Mouse (Mus musculus): Measurements from ENCODE around the gene Apoa1.

The Apoa1 gene

DNA sequence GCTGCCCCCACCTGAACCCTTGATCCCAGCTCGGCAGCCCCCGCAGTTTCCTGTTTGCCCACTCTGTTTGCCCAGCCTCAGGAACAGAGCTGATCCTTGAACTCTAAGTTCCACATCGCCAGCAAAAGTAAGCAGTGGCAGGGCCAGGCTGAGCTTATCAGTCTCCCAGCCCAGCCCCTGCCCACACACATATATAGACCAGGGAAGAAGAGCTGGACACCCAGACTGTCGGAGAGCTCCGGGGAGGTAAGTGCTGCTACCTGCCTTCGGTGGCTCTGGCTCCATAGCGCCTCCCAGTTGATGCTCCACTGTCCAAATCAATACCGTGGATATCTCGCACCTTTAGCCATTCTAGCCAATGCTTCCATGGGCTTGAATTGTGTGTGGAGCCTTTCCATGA, at the start of gene Apoa1:
Gene Apoa1, plus strand, starts transcription at position 90 of the 400 bp plus-strand sequence.
- no peak for DNase-seq

DNA sequence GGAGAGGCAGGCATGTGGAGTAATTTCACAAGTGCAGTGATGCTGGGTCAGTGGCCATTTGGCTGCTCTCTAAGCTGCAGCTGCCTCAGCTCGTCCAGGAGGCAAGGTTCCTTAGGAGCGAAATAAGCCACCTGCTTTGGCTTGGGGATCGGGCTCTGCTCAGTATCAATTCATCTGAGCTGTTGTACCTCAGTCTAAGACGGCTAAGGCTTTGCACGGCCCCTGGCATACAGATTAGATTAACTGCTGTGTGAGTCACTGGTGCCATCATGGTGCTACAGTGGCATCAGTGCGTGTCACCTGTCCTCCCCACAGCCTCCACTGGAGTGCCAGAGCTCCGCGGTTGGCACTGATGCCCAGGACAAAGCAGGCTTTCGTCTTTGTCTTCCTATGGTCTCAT, 49.8 kb upstream of the Apoa1 start:
- no peak for DNase-seq

DNA sequence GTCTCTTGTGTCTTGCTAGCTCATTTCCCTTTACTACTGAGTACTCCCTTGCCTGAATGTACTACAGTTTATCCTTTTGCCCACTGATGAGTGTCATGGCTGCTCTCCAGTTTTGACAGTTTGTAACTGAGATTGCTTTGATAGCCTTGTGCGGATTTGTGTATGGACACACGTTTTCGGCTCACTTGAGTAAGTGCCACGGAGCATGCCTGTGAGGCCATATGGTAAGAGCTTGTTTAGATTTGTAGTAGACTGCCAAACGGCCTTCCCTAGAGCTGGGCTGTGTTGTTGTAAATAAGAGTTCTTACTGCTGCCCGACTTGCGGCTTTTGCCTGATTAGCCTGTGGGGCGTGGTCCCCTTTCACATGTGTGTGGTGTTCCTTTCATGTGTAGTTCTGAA, 47.1 kb upstream of the Apoa1 start:
- no peak for DNase-seq

DNA sequence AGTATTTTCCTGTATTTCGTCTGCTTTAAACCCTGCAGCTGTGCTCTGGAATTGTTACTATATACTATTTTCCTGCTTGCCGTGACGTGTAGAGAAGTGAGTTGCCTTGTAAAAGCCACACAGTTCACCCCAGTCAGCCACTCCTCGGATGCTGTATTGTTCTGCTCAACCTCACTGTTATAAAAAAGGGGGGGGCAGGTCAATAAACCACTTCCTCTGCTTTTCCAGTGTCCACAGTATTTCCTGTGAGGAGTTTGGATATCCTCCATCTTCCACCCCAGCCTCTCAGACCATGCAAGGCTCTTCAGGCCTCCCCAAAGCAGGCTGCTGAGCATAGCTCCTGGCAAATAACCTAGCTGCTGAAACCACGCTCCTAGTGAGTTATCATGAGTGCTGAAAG, 43.8 kb upstream of the Apoa1 start:
- DNase-seq, result no peak

DNA sequence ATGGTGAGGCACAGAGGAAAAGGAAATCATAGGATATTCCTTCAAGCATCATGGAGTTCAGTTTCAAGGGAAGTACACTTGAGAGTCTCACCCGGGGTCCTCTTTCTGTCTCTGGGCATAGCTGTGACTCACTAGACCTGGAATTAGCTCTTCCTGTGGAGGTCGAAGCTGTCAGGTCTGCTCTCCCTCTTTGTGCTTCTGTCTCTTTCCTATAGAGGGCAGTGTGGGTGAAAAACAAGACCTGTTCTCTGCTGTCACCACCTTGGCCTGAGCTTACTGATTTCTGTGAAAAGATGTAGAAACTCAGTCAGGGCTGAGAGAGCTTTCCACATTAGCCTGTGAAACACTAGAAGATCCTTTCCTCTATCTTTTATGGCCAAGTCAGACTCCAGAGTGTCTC, 43.2 kb upstream of the Apoa1 start:
- DNase-seq, result peak in 1 of 2 experiments; percentile 23

DNA sequence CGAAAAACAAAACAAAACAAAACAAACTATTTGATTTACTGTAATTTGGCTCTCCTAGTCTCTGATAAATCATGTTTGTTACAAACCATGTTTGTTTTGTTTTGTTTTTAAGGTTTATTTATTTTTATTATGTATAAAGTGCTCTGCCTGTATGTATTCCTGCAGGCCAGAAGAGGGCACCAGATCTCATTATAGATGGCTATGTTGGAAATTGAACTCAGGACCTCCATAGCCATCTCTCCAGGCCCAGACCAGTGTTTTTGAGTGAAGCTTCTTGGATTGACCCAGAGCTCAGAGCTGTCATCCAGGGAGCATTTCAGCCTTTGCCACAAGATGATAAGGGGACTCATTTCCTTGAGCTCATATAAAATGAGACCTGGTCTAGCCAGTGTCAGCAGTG, 42.0 kb upstream of the Apoa1 start:
- DNase-seq, result no peak

DNA sequence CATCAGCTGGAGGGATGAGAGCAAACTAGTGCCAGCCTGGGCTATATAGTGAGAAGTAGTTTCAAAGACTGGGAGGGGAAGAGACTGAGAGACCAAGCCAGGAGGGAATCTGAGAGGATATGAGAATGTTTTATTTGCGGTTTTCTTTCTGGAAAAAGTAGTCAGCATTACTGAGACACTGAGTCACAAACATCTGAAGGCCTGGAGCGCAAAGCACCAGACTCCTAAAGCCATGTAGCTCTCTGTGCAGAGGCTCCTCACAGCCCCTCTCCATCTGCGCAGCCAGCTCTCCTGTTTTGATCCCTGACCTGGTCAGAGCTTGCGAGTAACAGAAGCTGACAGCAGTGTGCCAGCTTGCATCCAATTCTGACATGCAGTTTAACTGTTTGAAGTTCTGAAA, 40.0 kb upstream of the Apoa1 start:
- no peak for DNase-seq

DNA sequence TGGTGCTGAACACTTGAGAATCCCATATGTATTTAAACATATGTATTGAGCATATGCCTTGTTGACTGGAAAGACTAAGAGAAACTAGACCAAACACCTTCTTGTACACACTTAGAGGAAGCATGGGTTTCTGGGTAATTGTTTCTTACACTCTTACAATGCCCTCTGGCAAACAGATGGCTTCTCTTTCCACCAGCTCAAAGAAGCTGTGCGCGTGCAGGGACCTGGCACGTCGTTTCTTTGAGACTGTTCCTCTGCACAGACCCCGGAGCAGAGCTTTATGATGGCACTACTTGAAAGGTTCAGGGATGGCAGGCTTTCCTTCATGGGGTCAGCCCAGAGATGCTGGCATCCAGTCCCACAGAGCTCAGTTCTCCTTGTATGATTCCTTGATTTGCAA, 39.4 kb upstream of the Apoa1 start:
- no peak for DNase-seq

DNA sequence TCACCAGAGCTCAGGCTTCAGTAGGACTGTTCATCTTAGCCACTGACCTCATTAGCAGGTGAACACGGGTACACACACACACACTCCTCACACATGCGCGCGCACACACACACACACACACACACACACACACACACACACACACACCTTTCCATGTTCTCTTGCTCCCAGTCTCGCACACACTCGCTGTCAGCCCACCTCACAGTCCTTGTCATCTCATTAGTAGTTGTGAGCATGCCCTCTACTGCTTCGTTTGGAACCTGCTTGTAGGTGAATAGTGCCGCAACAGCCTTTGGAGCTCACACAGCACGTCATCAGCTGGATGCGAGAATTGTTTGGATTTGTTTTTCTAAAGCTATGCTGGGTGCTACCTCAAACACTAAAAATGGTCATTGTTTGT, 39.0 kb upstream of the Apoa1 start:
- DNase-seq, result no peak

DNA sequence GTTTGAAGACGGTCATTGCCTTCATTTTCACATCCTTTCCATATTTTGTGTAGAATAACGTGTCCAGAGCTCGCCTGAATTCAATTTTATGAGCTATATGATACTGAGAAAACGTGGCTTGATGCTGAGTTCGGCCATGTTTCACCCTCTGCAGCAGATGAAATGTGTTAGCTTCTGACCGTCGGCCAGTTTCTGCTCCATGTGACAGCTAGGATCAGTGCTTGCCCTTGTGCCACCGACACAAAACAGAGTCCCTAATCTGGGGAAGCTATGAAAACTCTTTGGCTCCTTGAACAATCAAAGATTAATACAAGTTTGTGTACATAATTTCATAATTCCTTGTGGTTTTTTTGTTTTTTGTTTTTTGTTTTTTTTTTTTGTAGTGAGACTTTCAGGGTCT, 37.1 kb upstream of the Apoa1 start:
- no peak for DNase-seq

DNA sequence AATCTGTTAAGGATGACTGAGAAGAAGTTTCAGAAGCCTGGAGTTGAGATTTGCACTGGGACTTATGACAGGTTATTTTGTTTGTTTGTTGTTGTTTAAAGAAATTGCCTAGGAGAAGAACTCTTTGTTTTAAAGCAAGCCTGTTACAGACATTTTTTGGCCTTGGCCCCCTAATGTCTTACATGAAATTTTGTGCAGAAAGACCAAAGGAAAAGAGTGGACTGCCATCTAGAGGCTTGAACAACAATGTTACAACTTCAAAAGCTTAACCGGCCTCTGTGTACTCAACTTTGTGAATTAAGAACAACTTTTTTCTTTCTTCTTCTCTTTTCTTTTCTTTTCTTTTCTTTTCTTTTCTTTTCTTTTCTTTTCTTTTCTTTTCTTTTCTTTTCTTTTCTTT, 36.7 kb upstream of the Apoa1 start:
- DNase-seq, result no peak

DNA sequence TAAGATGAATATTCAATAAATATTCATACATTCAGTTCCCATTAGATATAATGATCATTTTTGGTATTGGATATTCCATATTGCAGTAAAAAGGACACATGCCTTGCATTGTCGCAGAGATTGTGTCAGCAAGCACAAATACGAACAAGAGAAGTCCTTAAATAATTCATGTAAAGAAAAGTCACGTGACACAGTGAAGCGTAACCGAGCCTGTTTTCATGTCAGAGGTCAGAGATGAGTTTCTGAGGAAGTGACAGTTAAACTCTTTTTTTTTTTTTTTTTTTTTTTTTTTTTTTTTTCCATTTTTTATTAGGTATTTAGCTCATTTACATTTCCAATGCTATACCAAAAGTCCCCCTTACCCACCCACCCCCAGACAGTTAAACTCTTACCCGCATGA, 35.7 kb upstream of the Apoa1 start:
- no peak for DNase-seq

DNA sequence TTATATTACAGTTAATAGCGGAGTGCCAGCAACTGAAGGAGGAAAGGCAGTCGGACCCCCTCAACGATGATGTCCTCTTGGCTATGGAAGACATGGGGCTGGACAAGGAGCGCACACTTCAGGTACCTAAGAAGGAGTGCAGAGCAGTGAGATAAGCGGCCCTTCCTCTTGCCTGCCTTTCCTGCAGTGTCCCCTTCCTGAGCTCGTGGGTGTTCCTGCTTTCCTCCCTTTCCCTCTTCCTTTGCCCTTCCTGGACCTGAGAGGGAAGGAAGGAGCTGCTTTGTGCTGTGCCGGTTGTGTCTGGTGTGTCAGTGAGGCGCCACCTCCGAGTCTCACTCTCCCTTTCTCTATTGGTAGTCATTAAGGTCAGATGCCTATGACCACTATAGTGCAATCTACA, 33.6 kb upstream of the Apoa1 start:
- no peak for DNase-seq

DNA sequence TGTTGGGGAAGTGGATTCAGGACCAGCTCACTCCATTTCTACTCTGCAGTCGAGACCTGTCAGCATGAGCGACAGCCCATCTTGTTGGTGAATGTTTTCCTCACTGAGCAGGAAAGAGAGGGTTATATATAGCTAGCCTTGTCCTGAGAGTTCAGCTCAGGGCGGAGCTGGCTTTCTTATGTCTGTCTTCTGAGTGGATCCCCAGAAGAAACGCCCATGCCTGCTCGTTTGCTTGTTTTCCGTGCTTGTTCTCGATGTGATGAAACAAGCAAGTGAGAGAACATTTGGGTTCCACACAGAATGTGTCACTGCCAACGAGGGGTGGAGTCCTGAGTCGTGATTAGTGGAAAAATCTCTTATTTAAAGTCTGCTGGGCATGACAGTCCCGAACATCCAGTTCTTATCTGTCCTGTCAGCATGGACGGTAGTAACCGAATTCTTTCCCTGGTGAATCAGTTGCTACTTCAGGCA, 31.6 kb upstream of the Apoa1 start:
- no peak for DNase-seq

DNA sequence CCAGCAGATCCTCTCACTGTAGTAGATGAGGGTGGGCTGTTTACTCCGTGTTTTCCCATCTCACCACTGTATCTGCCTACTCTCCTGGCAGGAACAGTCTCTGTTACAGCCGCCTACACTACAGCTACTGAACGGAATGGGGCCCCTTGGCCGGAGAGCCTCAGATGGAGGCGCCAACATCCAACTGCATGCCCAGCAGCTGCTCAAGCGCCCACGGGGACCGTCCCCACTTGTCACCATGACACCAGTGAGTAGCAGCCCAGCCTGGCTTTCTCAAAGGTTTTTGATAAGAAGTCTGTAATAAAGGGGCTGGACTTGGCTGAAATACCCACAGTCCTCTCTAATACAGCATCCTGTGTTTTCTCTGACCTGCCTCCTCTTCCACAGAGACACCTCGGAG, 29.9 kb upstream of the Apoa1 start:
- DNase-seq, result no peak

DNA sequence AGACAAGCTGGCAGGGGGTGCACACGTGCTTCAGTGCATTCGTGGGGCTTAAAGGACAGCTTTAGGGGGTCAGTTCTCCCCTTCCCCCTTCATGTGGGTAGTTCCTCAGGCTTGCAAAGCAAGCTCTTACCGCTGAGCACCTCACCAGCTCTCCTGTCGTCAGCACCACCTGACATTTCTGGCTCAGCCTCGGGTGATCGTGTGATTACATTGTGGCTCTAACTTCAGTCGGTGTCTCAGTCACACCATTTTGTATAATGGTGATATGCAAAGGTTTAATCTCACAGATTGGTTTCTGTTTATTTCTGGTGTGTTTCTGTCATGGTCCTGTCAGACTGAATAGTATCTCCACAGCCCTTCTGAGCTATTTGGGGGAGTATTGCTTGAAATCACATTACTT, 29.4 kb upstream of the Apoa1 start:
- DNase-seq, result no peak

DNA sequence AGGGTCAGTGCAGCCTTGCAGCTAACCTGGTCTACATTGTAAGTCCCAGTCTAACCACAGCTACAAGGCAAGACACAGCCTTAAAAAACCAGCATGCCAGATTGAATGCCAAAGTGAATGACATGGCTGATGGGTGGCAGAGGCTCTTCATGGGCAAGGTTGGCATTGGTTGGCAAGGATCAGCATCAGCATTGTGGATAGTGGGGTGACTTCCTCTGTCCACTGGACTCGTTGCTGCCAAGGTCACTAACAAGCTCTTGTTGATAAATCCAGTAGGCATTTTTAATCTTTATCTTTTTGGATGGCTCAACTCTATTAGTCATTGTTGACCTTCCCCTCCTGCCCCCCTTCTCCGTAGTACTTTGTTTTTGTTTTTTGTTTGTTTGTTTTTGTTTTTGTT, 28.8 kb upstream of the Apoa1 start:
- no peak for DNase-seq

DNA sequence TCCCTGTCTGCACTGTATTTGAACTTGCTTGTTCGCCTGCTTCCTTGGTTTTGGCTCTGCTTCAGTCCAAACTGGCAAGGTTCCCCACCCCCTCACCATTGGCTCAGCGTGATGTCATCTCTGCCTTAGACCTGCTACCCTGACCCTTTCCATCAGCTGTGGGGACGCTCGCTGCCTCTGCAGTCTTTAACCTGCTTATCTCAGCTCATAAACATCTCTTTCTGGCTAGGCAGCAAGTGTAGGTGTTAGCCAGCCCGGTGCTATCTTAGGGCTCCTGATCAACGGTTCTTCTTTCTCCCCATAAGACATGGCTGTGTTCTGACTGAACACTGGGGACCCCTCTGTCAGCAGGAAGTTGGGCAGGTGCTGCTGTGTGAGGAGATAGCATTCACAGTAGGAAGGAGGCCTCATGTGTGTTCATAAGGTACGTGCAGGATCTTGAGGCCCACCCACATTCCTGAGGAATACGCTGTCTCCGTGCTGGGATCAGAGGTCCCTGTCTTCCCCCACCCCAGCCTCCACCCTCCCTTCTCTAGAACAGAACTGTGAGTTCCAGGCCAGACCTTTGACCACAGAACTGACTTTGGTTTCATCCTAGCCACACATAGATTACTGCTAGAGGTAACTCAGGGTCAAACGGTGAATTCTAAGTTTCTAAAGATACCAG, 21.4 kb upstream of the Apoa1 start:
- DNase-seq, result no peak

DNA sequence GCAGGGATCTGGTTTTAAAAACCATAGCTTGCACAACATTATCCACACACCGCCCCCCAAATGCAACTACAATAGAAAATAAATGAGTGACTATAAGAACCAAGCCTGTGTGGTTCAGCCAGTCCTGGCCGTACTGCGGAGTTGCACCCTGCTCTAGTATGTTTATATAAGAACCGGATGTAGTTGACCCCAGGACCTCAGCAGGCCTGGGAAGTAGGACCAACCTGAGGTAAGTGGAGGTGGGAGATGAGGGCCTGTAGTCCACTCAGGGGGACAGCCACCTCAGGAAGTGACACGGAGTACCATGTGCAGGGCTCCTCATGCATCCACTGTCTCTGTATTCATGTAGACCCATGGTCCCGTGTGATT, 20.9 kb upstream of the Apoa1 start:
- DNase-seq, result no peak

DNA sequence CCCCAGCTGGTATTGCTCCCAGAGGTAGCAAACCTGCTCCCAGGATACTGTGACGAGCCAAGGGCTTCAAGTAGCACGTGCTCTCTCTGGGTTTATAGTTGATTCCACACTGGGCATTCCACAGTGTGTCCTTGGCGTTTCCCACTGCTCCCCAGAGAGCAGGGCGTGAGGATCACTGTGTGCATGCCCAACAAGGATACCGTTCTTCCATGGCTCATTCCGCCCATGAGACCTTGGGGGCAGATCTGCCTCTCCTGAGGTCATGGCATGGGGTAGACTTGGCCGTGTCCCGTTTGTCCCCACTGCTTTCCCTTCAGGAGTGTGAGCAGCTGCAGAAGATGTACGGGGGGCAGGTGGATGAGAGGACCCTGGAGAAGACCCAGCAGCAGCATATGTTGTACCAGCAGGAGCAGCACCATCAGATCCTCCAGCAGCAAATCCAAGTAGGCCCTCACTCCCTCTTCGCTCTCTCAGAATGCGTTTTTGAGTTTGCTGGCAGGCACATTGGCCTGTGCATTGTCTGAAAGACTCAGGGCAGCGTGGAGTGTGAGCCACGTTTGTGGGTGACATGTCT, 19.9 kb upstream of the Apoa1 start:
- DNase-seq, result no peak

DNA sequence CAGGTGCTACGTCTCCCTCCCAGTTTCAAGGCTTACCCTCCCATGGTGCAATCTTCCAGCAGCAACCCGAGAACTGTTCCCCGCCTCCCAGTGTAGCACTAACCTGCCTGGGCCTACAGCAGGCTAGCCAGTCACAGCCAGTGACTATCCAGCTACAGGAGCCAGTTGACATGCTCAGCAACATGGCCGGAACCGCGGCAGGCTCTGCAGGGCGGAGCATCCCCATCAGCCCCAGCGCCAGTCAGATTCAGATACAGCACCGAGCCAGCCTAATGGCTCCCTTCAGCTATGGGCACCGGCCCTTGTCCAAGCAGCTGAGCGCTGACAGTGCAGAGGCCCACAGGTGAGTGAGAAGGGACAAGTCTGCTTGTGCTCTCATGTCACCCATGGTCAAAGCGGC, 17.9 kb upstream of the Apoa1 start:
- DNase-seq, result no peak

DNA sequence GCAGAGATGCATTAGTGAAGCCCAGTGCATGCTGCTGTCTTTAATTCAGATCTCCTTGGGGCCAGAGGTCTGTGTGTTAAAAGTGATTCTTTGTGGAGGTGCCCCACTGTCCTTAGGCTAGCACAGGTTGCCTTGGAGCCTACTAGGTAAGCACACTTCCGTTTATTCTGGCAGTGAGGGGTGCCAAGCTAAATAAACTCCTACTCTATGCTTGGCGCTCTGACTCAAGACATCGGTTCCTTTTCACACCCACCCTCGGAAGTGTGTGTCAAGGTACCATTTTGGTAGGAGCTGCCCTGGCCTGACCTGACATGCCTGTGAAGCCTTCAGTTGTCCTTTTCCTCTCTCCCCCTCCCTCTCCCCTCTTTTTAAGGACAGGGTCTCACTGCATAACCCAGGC, 14.1 kb upstream of the Apoa1 start:
- no peak for DNase-seq

DNA sequence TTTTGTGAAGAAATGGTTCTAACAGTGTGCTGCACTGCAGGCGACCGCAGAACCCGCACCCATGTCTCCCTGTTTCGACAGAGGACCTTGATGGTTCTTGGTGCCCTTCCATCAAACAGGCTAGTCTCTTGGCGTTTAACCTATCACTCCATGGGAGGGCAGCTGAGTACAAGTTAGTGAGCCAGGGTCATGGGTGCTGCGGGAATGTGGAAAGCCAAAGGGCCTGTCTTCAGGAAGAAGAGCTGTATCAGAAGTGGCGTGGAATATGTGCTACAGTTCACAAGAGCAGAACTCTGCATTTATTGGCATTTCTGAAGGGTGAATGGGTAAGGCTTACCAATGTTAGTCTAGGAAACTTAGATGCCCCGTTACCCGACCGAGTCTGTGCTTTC, 13.4 kb upstream of the Apoa1 start:
- no peak for DNase-seq

DNA sequence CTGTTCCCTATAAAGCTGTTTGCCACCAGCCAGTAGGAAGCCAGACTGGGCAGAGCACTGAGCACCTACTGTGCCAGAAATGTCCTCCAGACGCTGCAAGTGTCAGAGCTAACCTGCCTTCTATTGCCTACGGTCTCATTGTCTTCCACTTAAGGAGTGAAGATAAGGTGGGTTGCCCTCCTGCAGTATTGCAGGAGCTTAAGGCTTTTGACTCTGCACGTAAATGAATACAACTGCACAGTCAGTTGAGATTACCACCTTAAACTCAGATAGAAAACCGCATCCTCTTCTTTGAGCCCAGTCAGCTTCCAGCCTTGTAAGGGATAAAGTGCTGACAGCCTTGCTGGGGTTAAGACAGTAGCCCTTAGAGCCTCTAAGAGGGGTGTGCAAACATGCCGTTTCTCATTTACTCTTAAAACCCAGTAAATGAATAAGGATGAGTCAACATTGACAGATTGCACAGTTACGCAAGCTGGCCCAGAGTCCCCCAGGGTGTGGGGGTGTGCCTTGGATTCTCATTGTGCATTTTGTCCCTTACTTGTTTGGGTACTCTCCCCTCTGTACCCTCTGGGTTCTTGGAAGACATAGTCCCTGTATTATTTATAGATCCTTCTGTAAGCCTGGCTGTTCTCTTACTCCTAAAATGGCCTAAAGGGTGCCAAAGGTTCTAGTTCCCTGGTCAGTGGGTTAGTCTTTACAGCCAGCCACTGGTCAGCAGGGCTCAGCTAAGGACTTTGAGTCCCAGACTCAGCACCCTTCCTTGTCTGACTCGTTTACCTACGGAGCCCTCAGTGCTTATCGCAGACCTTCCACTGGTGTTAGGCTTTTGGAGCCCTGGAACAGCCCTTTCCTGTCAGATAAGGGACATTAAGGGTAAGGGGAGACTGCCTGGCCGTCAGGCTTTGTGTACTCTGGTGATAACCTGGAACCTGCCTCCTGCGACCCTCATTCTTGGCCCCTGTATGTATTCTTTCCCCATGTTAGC, 12.8 kb upstream of the Apoa1 start:
- DNase-seq, result no peak

All from thymus, adult 18-20 months (tissue).